Mouse (Mus musculus): ENCODE results near the gene Arhgap6. TPM values are rescaled to one million over a fixed set of nuclear protein-coding genes. Genes with fewer than 3 reads are reported as not detected.

The Arhgap6 gene
- polyA plus RNA-seq, 1 experiment from 2014 or later: 16.5 TPM

DNA sequence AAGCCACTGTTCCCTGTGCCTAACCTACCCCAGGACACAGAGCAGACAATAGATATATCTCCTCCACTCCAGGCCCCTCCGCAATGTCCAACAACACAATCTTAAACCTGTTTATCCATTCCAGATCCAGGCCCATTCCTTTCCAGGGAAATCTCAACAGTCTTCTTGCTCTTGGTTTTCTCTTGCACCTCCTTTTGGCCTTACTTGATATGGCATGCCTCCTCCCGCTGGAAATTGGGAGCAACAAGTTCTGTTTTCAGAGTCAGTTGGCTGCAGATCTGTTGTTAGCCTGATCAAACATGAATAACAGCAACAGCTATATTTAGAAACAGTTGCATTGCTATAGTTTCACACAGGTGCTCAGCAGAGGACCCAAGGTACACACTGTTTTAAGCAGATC, 126.0 kb downstream of the Arhgap6 start:
- Histone ChIP-seq H3K36me3 (ENCODE audit: inconsistent target) (no peaks in the 10 kb centered on the region), H3K79me2 (ENCODE audit: inconsistent target) (no peaks in the 10 kb centered on the region), H3K27ac (no peak overlapping the region), H3K4me3 (ENCODE audit: inconsistent target) (no peak overlapping the region)
- 89% methylated on average over 2 of the region's 2 CpGs for WGBS (ENCODE audit: missing documents)

DNA sequence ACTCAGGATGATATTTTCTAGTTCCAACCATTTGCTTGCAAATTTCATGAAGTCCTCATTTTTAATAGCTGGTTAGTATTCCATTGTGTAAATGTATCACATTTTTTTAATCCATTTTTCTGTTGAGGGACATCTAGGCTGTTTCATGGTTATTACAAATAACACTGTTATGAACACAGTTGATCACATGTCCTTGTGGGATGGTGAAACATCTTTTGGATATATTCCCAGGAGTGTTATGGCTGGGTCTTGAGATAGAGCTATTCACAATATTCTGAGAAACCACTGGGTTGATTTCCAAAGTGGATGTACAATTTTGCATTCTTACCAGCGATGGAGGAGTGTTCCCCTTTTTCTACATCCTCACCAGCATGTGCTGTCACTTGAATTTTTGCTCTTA, 137.5 kb downstream of the Arhgap6 start:
- Histone ChIP-seq H3K27ac (no peak overlapping the region), H3K4me3 (ENCODE audit: inconsistent target) (no peak overlapping the region), H3K79me2 (ENCODE audit: inconsistent target) (no peaks in the 10 kb centered on the region), H3K36me3 (ENCODE audit: inconsistent target) (no peaks in the 10 kb centered on the region)
- 67% methylated on average over 1 of the region's 1 CpGs for WGBS (ENCODE audit: missing documents)

DNA sequence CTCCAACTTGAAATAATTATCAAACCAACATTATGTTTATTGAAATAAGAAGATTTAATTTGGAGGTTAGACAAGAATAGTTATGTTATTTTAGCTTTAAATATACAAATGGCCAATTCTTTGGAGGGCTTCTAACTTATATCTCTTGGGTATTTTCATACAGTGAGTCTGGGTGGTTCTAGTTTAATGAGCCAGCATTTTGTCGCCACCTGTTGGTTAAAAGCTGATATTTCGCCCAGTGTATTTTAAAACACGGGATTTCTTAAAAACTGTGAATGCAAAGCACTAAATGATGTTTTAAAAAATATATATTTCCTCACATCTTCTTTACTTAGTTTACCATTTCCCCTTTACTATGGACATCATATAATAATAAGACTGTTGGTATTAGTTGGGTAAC, 140.5 kb downstream of the Arhgap6 start:
- no peak overlapping the region for H3K4me3 ChIP-seq (ENCODE audit: inconsistent target)
- WGBS (ENCODE audit: missing documents): 3% methylated on average over 3 of the region's 3 CpGs
- H3K36me3 ChIP-seq (ENCODE audit: inconsistent target): no peaks in the 10 kb centered on the region
- no peaks in the 10 kb centered on the region for H3K79me2 ChIP-seq (ENCODE audit: inconsistent target)
- no peak overlapping the region for H3K27ac ChIP-seq

DNA sequence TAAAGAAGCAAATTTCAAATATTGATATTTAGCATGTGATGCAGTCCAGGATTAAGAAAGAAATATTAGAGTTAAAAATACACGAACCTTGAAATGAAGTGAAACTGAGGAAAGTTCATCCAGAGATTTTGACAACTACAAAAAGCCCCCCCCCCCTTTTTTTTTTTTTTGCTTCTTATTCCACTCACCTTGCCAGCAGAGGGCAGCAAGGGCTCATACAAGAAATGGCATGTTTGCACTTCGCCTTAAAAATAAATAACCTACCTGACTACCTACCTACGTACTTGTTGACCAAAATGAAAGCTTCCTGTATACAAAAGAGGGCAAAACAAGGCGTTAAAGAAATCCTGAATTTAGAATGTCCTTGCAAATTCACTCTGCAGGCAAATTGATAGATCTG, 143.0 kb downstream of the Arhgap6 start:
- Histone ChIP-seq H3K36me3 (ENCODE audit: inconsistent target) (no peaks in the 10 kb centered on the region), H3K4me3 (ENCODE audit: inconsistent target) (no peak overlapping the region), H3K27ac (no peak overlapping the region), H3K79me2 (ENCODE audit: inconsistent target) (no peaks in the 10 kb centered on the region)
- 35% methylated on average over 4 of the region's 4 CpGs for WGBS (ENCODE audit: missing documents)

DNA sequence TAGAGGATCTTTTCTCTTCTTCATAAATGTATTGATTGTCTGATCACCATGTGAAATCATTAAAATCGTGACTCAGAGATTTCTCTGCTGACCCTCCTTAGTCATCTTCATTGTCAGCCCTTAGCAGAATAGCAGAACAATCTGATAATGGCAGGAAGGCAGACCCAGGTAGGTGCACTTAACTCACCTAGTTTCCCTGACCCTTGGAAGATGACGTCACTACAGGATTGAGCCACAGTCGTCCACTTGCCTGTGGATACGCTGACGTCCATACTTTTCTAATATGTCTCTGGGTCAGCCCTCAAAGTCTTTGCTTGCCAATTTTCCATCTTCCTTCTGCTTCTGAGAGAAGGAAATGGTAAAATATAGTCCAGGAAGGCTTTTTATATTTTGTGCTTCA, 146.8 kb downstream of the Arhgap6 start:
- H3K79me2 ChIP-seq (ENCODE audit: inconsistent target): no peaks in the 10 kb centered on the region
- WGBS (ENCODE audit: missing documents): 71% methylated on average over 5 of the region's 5 CpGs
- H3K4me3 ChIP-seq (ENCODE audit: inconsistent target): no peak overlapping the region
- H3K27ac ChIP-seq: no peak overlapping the region
- no peaks in the 10 kb centered on the region for H3K36me3 ChIP-seq (ENCODE audit: inconsistent target)

DNA sequence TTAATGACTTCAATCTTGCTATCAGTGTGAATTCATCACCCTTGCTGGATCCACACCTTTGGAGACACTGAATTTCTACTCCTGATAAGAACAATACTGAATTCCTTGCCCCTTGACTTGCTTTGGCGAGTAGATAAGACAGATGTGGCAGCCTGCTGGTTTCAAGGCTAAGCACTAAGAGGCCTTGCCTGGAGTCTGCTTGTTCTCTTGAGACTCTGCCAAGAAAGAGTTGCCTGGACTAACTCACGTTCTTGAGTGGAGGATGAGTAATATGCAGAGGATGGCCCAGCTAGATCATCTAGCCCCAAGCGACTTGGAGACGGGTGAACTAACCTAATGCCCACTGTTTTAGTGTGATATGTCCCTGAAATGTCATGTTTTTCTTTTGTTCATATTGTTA, 148.3 kb downstream of the Arhgap6 start:
- 84% methylated on average over 4 of the region's 4 CpGs for WGBS (ENCODE audit: missing documents)
- H3K79me2 ChIP-seq (ENCODE audit: inconsistent target): no peaks in the 10 kb centered on the region

DNA sequence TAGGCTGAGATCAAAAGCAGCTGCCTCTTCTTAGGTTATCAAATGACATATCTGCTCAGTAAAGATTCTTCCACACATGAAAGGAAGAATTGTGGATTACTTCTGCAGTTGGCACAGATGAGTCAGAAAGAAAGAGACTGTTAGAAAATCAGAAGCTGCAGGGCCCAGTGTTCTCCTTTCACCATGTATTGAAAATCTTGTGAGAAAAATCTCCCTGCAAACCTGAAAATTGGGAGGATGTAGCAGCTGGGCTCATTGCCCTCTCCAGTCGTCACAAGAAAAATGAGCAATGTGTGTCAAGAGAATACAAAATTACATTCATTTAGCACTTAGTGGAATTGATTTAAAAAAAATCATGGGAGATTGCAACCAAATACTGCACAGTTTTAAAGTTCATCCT, 180.5 kb downstream of the Arhgap6 start:
- Histone ChIP-seq H3K36me3 (ENCODE audit: inconsistent target) (no peaks in the 10 kb centered on the region), H3K27ac (no peak overlapping the region), H3K79me2 (ENCODE audit: inconsistent target) (no peaks in the 10 kb centered on the region), H3K4me3 (ENCODE audit: inconsistent target) (no peak overlapping the region)
- 67% methylated on average over 1 of the region's 1 CpGs for WGBS (ENCODE audit: missing documents)

More for the DNA sequence above, 148.3 kb downstream of the Arhgap6 start:
- Histone ChIP-seq H3K4me3 (ENCODE audit: inconsistent target) (no peak overlapping the region), H3K27ac (no peak overlapping the region), H3K36me3 (ENCODE audit: inconsistent target) (no peaks in the 10 kb centered on the region)

DNA sequence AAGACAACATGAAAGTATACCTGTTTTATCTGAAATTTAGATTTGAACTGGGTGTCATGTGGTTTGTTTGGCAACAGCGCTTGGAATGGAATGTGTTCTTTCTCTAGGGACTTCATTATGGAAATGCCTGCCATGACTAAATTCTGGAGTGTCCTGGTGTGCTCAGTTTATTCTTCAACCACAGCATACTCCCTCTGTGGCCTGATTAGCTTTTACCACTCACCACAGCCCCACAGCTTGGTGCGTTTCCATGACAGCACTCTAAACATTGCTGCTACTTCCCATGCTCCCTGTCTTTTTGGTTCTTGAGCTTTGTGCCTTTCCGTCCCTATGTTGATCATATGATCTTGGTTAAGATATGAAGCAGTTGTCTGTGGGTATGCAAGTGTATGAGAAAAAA, 182.9 kb downstream of the Arhgap6 start:
- Histone ChIP-seq H3K27ac (no peak overlapping the region), H3K79me2 (ENCODE audit: inconsistent target) (no peaks in the 10 kb centered on the region), H3K36me3 (ENCODE audit: inconsistent target) (no peaks in the 10 kb centered on the region), H3K4me3 (ENCODE audit: inconsistent target) (no peak overlapping the region)
- 82% methylated on average over 3 of the region's 3 CpGs for WGBS (ENCODE audit: missing documents)

DNA sequence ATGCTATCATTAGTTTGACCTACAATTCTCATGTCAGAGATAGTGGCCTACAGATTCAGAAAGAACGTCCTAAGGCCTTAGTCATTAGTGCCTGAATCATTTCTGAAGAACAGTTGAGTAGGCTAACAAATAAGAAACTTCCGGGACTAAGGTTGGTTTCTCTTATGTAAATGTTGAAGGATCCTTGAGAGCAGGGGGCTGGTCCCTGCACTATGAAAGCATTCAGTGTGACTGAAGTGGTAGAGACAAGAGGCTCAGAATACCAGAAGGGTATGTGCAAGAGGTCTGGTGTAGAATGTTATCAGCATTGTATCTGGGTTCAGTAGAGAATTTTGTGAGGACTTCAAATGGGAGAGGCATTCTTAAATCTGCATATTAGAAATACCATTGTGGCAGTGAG, 185.5 kb downstream of the Arhgap6 start:
- no peak overlapping the region for H3K4me3 ChIP-seq (ENCODE audit: inconsistent target)
- H3K79me2 ChIP-seq (ENCODE audit: inconsistent target): no peaks in the 10 kb centered on the region
- 64% methylated on average over 2 of the region's 2 CpGs for WGBS (ENCODE audit: missing documents)
- no peaks in the 10 kb centered on the region for H3K36me3 ChIP-seq (ENCODE audit: inconsistent target)
- H3K27ac ChIP-seq: no peak overlapping the region

DNA sequence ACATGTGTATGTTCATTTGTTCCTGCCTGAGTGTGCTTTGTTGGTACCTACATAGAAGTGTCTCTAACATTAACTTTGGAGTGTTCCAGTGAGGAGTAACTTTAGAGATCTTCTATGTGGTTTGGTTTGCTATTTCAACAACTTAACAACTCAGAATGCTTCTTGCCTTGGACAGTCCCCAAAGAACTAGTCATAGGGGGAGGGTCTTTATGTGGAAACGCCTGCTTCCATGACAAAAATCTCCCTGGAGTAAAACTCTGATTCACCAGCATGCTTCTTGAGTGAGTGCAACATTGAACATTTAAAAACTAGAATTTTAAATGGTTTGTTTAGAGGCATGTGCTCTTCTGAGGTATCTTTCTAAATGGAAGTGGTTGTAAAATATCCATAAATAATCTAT, 212.2 kb downstream of the Arhgap6 start:
- Histone ChIP-seq H3K27ac (no peak overlapping the region), H3K4me3 (ENCODE audit: inconsistent target) (no peak overlapping the region), H3K79me2 (ENCODE audit: inconsistent target) (no peaks in the 10 kb centered on the region), H3K36me3 (ENCODE audit: inconsistent target) (no peaks in the 10 kb centered on the region)
- WGBS (ENCODE audit: missing documents): 80% methylated on average over 1 of the region's 1 CpGs

DNA sequence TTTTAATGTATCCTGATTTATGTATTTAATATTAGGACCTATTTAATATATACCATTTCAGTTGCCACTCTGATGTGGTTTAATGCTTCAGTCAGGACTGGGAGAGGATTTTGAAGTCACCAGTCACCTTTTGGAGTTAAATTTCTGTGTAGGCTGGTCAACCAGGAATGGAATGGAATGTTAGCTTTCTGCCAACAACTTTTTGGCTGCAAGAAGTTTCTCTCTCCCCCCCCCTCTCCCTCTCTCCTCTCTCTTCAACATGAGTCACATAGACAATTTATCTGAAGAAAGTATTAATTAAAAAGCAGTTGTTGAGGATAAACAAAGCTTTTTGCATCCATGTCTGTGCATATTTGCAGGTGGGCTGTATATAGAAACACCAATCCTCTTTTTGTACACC, 217.8 kb downstream of the Arhgap6 start:
- Histone ChIP-seq H3K36me3 (ENCODE audit: inconsistent target) (no peaks in the 10 kb centered on the region), H3K79me2 (ENCODE audit: inconsistent target) (no peaks in the 10 kb centered on the region), H3K4me3 (ENCODE audit: inconsistent target) (no peak overlapping the region), H3K27ac (no peak overlapping the region)

DNA sequence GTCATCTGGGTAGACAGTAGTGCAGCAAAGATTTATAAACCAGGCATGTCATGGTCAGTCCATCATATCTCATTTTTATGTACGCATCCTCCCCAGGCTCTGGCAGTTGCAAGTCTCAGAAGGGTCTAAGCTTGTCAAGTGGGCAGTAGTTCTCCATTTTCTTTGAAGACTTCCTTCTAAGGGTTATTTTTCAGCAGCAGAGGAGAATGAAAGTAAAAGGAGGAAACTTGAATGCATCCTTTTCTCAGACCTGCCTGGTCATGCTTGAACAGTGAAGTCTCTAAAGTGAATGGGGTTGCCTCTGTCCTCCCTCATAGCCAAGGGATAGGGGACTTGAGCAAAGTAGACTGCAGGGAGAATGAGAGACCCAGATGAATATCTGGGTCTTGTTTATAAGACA, 239.5 kb downstream of the Arhgap6 start:
- peaks cover 16% of the 10 kb centered on the region; the same call in 1 of the 2 replicates for H3K79me2 ChIP-seq (ENCODE audit: inconsistent target)
- H3K4me3 ChIP-seq (ENCODE audit: inconsistent target): no peak overlapping the region
- whole genome bisulfite sequencing (ENCODE audit: missing documents): 47% methylated on average over 1 of the region's 1 CpGs
- H3K27ac ChIP-seq: no peak overlapping the region
- H3K36me3 ChIP-seq (ENCODE audit: inconsistent target): no peaks in the 10 kb centered on the region

DNA sequence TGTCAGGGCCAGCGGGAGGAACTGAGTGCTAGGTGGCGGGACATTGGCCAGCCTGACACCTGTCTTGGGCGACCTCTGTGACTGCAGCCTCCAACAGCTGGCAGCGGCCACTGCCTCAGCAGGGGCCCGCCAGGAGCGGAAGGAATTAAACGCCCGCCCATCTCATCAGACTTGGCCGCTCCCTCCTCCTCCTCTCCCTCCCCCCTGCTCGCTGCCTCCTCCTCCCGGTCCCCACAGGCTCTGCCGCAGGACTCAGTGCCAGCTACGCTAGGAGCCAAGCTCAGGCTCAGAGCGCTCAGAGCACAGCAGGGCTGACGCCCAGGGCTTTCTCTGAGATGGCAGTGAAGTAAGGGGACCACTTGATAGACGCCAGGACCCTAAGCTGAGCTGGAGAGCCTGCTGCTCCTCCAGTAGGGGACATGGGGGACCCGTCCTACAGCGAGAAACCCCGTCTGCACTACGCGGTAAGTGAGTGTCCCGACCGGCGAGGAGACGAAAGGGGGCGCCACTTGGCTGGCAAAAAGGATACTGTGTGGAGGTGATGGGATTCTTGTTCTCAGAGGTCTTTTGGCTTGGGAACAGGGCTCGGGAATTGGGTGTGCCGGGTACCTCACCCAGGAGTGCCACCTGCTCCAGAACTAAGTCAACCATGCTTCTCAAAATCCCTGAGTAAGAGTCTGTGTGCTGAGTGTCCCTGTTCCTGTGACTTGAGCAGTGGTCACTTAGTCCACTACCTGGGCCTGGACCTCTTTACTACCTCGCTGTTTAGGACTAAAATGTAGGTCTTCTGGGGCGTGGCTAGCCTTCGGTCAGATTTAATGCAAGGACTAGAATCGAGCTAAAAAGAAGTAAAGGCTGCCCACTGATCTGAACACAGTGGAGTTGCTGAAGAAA, 241.8 kb downstream of the Arhgap6 start:
- 21% methylated on average over 27 of the region's 32 CpGs for WGBS (ENCODE audit: missing documents)
- peaks cover 16% of the 10 kb centered on the region; the same call in 1 of the 2 replicates for H3K79me2 ChIP-seq (ENCODE audit: inconsistent target)

DNA sequence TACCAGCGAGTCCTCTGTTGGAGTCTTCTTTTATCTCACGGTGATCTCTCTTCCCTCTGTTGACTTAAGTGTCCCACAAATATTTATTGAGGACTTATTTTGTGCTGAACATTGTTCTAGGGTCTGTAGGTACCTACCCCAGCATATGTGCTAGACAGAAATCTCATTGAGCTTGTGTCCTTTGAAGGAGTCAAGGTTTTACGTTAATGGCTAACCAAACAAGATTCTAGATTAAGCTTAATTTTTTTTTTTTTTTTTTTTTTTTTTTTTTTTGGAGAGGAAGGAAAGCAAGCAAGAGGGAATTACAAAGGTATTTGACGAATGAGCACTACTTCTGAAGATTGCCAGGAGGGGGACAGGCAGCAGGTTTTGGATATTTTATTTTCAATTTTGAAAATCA, 242.5 kb downstream of the Arhgap6 start:
- H3K79me2 ChIP-seq (ENCODE audit: inconsistent target): peaks cover 16% of the 10 kb centered on the region; the same call in 1 of the 2 replicates
- 15% methylated on average over 3 of the region's 4 CpGs for WGBS (ENCODE audit: missing documents)
- H3K27ac ChIP-seq: peak overlapping the region; percentile 44
- no peaks in the 10 kb centered on the region for H3K36me3 ChIP-seq (ENCODE audit: inconsistent target)
- H3K4me3 ChIP-seq (ENCODE audit: inconsistent target): peak overlapping the region; percentile 47

More for the DNA sequence above, 241.8 kb downstream of the Arhgap6 start:
- H3K36me3 ChIP-seq (ENCODE audit: inconsistent target): no peaks in the 10 kb centered on the region
- H3K27ac ChIP-seq: peak overlapping the region; percentile 44
- peak overlapping the region; percentile 47 for H3K4me3 ChIP-seq (ENCODE audit: inconsistent target)

DNA sequence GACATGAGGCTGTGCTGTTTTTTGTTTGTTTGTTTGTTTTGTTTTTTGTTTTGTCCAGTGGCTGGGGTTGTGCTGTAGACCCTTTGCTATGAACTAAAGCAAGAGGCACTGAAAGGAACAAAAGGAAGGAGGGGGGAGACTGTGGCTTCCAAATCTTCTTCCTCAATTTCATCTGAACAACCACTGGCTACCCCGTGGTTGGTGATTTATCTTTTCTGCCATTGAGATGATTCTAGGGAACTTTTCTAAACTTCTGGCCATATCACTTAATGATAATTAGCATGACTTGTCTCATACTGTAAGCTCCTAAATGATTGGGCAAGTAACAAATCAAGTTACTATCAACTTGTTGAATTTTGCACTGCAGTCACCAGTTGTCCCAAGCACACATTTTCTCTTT, 249.0 kb downstream of the Arhgap6 start:
- Histone ChIP-seq H3K36me3 (ENCODE audit: inconsistent target) (no peaks in the 10 kb centered on the region), H3K4me3 (ENCODE audit: inconsistent target) (no peak overlapping the region), H3K79me2 (ENCODE audit: inconsistent target) (peaks cover 1% of the 10 kb centered on the region; the same call in 1 of the 2 replicates), H3K27ac (no peak overlapping the region)
- WGBS (ENCODE audit: missing documents): 40% methylated on average over 1 of the region's 1 CpGs

DNA sequence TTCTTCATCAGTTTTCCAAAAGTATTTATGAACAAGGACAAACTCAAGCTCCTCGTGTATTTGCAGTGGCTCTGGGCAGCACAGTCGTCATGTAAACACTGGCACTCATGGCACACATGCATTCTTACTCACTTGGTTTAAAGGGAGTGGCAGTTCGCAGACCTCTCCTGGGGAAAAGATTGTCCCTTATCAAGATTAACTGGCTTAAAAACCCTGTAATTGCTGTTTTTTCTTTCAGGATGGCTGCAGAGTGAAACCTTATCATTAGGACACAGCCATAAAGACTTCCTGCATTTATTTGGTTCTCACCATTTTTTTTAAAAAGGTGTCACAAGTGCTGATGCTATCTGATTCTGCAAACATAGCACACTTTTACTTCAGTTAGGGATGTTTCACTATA, 252.7 kb downstream of the Arhgap6 start:
- Histone ChIP-seq H3K79me2 (ENCODE audit: inconsistent target) (no peaks in the 10 kb centered on the region), H3K36me3 (ENCODE audit: inconsistent target) (no peaks in the 10 kb centered on the region), H3K4me3 (ENCODE audit: inconsistent target) (no peak overlapping the region), H3K27ac (no peak overlapping the region)
- WGBS (ENCODE audit: missing documents): 59% methylated on average over 3 of the region's 3 CpGs

All from macrophage (primary cell).